Mouse (Mus musculus) liver, embryonic 15.5 days (tissue): ENCODE measurements around the gene Bet1. TPM values are rescaled to one million over a fixed set of nuclear protein-coding genes. Genes with fewer than 3 reads are reported as not detected.

Experiments
- polyA plus RNA-seq: library from polyadenylated mRNA; unstranded; fragments of >200 nt; fragmentation: Nextera tagmentation; extraction: Ambion mirVana; gene quantifications from 2 replicates; pipeline ENCODE4 v1.2.1, GENCODE M21; 2015

The Bet1 gene
- polyA plus RNA-seq, 1 experiment from 2014 or later = 37.7 TPM

Other genes starting within 250 kb of the Bet1 start
- gene Tfpi2, start 98.1 kb downstream of the Bet1 start, polyA plus RNA-seq = 23.1 and 24.9 TPM in 2 replicates
- gene Gngt1, start 93.2 kb downstream of the Bet1 start, polyA plus RNA-seq = not detected in 2 replicates
- 23.2 and 25.9 TPM in 2 replicates for gene Gng11, start 83.1 kb downstream of the Bet1 start, polyA plus RNA-seq